Mouse (Mus musculus): ENCODE data around the gene Pld1. TPM values are rescaled to one million over a fixed set of nuclear protein-coding genes. Genes with fewer than 3 reads are reported as not detected.

Gene Pld1
- polyA plus RNA-seq, 1 experiment from 2014 or later = 7.6 TPM

- Histone ChIP-seq H3K4me2 (replicated peaks; ENCODE audit: low read depth, low read length) (no peak overlapping the region), H3K27me3 (ENCODE audit: control insufficient read depth, insufficient read depth, low read length) (no peaks in the 10 kb centered on the region), H3K4me3 (ENCODE audit: low read depth, low read length) (no peak overlapping the region), H3K36me3 (ENCODE audit: control insufficient read depth, insufficient read depth, low read length) (no peaks in the 10 kb centered on the region), H3K9me3 (ENCODE audit: control insufficient read depth, low read depth, low read length) (no peaks in the 10 kb centered on the region), H3K27ac (ENCODE audit: low read length) (no peak overlapping the region), H3K4me1 (ENCODE audit: control insufficient read depth, insufficient read depth, low read length) (no peaks in the 10 kb centered on the region), H3K9ac (replicated peaks; ENCODE audit: low read depth, low read length) (no peak overlapping the region)
- WGBS = 75% methylated on average over 4 of the region's 4 CpGs
- ATAC-seq (ENCODE audit: insufficient number of reproducible peaks, insufficient read depth, low FRiP score, low read depth) = no peak
Observed at GRCm38 (mm10) chr3:28060713-28061112, 122.2 kb downstream of the Pld1 start.

GRCm38 (mm10) chr3:28061155-28061554, 122.7 kb downstream of the Pld1 start:
- no peak overlapping the region for H3K27ac ChIP-seq (ENCODE audit: low read length)
- no peaks in the 10 kb centered on the region for H3K36me3 ChIP-seq (ENCODE audit: control insufficient read depth, insufficient read depth, low read length)
- no peaks in the 10 kb centered on the region for H3K4me1 ChIP-seq (ENCODE audit: control insufficient read depth, insufficient read depth, low read length)
- H3K9ac ChIP-seq (replicated peaks; ENCODE audit: low read depth, low read length) = no peak overlapping the region
- H3K27me3 ChIP-seq (ENCODE audit: control insufficient read depth, insufficient read depth, low read length) = no peaks in the 10 kb centered on the region
- H3K4me3 ChIP-seq (ENCODE audit: low read depth, low read length) = no peak overlapping the region
- H3K9me3 ChIP-seq (ENCODE audit: control insufficient read depth, low read depth, low read length) = no peaks in the 10 kb centered on the region
- no peak for ATAC-seq (ENCODE audit: insufficient number of reproducible peaks, insufficient read depth, low FRiP score, low read depth)
- no peak overlapping the region for H3K4me2 ChIP-seq (replicated peaks; ENCODE audit: low read depth, low read length)

- no peaks in the 10 kb centered on the region for H3K9me3 ChIP-seq (ENCODE audit: control insufficient read depth, low read depth, low read length)
- no peak overlapping the region for H3K4me3 ChIP-seq (ENCODE audit: low read depth, low read length)
- H3K4me2 ChIP-seq (replicated peaks; ENCODE audit: low read depth, low read length) = no peak overlapping the region
- WGBS = 83% methylated on average over 3 of the region's 3 CpGs
- H3K36me3 ChIP-seq (ENCODE audit: control insufficient read depth, insufficient read depth, low read length) = no peaks in the 10 kb centered on the region
- H3K9ac ChIP-seq (replicated peaks; ENCODE audit: low read depth, low read length) = no peak overlapping the region
- no peaks in the 10 kb centered on the region for H3K27me3 ChIP-seq (ENCODE audit: control insufficient read depth, insufficient read depth, low read length)
- H3K27ac ChIP-seq (ENCODE audit: low read length) = no peak overlapping the region
- ATAC-seq (ENCODE audit: insufficient number of reproducible peaks, insufficient read depth, low FRiP score, low read depth) = no peak
- no peaks in the 10 kb centered on the region for H3K4me1 ChIP-seq (ENCODE audit: control insufficient read depth, insufficient read depth, low read length)
Observed at GRCm38 (mm10) chr3:28079211-28079610, 140.7 kb downstream of the Pld1 start.

- H3K9me3 ChIP-seq (ENCODE audit: control insufficient read depth, low read depth, low read length) = no peaks in the 10 kb centered on the region
- no peak overlapping the region for H3K4me2 ChIP-seq (replicated peaks; ENCODE audit: low read depth, low read length)
- no peak overlapping the region for H3K9ac ChIP-seq (replicated peaks; ENCODE audit: low read depth, low read length)
- no peak overlapping the region for H3K27ac ChIP-seq (ENCODE audit: low read length)
- no peaks in the 10 kb centered on the region for H3K4me1 ChIP-seq (ENCODE audit: control insufficient read depth, insufficient read depth, low read length)
- no peaks in the 10 kb centered on the region for H3K27me3 ChIP-seq (ENCODE audit: control insufficient read depth, insufficient read depth, low read length)
- no peak overlapping the region for H3K4me3 ChIP-seq (ENCODE audit: low read depth, low read length)
- ATAC-seq (ENCODE audit: insufficient number of reproducible peaks, insufficient read depth, low FRiP score, low read depth) = no peak
- no peaks in the 10 kb centered on the region for H3K36me3 ChIP-seq (ENCODE audit: control insufficient read depth, insufficient read depth, low read length)
- WGBS = 97% methylated on average over 1 of the region's 1 CpGs
Observed at GRCm38 (mm10) chr3:28080116-28080515, 141.6 kb downstream of the Pld1 start.

- no peaks in the 10 kb centered on the region for H3K4me1 ChIP-seq (ENCODE audit: control insufficient read depth, insufficient read depth, low read length)
- H3K9me3 ChIP-seq (ENCODE audit: control insufficient read depth, low read depth, low read length) = no peaks in the 10 kb centered on the region
- H3K27me3 ChIP-seq (ENCODE audit: control insufficient read depth, insufficient read depth, low read length) = no peaks in the 10 kb centered on the region
- no peak overlapping the region for H3K9ac ChIP-seq (replicated peaks; ENCODE audit: low read depth, low read length)
- H3K36me3 ChIP-seq (ENCODE audit: control insufficient read depth, insufficient read depth, low read length) = no peaks in the 10 kb centered on the region
- no peak overlapping the region for H3K27ac ChIP-seq (ENCODE audit: low read length)
- 68% methylated on average over 6 of the region's 6 CpGs for WGBS
- no peak overlapping the region for H3K4me2 ChIP-seq (replicated peaks; ENCODE audit: low read depth, low read length)
- no peak for ATAC-seq (ENCODE audit: insufficient number of reproducible peaks, insufficient read depth, low FRiP score, low read depth)
- H3K4me3 ChIP-seq (ENCODE audit: low read depth, low read length) = no peak overlapping the region
Observed at GRCm38 (mm10) chr3:28081012-28081411, 142.5 kb downstream of the Pld1 start.

GRCm38 (mm10) chr3:28083218-28083617, 144.7 kb downstream of the Pld1 start:
- H3K9me3 ChIP-seq (ENCODE audit: control insufficient read depth, low read depth, low read length) = no peaks in the 10 kb centered on the region
- no peak for ATAC-seq (ENCODE audit: insufficient number of reproducible peaks, insufficient read depth, low FRiP score, low read depth)
- H3K27ac ChIP-seq (ENCODE audit: low read length) = no peak overlapping the region
- WGBS = 71% methylated on average over 3 of the region's 3 CpGs
- H3K4me3 ChIP-seq (ENCODE audit: low read depth, low read length) = no peak overlapping the region
- H3K27me3 ChIP-seq (ENCODE audit: control insufficient read depth, insufficient read depth, low read length) = no peaks in the 10 kb centered on the region
- no peak overlapping the region for H3K9ac ChIP-seq (replicated peaks; ENCODE audit: low read depth, low read length)
- no peaks in the 10 kb centered on the region for H3K36me3 ChIP-seq (ENCODE audit: control insufficient read depth, insufficient read depth, low read length)
- H3K4me2 ChIP-seq (replicated peaks; ENCODE audit: low read depth, low read length) = no peak overlapping the region
- no peaks in the 10 kb centered on the region for H3K4me1 ChIP-seq (ENCODE audit: control insufficient read depth, insufficient read depth, low read length)

GRCm38 (mm10) chr3:28084281-28084680, 145.8 kb downstream of the Pld1 start:
- Histone ChIP-seq H3K27me3 (ENCODE audit: control insufficient read depth, insufficient read depth, low read length) (no peaks in the 10 kb centered on the region), H3K9me3 (ENCODE audit: control insufficient read depth, low read depth, low read length) (no peaks in the 10 kb centered on the region), H3K9ac (replicated peaks; ENCODE audit: low read depth, low read length) (no peak overlapping the region), H3K4me2 (replicated peaks; ENCODE audit: low read depth, low read length) (no peak overlapping the region), H3K27ac (ENCODE audit: low read length) (no peak overlapping the region), H3K4me3 (ENCODE audit: low read depth, low read length) (no peak overlapping the region), H3K36me3 (ENCODE audit: control insufficient read depth, insufficient read depth, low read length) (no peaks in the 10 kb centered on the region), H3K4me1 (ENCODE audit: control insufficient read depth, insufficient read depth, low read length) (no peaks in the 10 kb centered on the region)
- ATAC-seq (ENCODE audit: insufficient number of reproducible peaks, insufficient read depth, low FRiP score, low read depth) = no peak
- WGBS = 81% methylated on average over 2 of the region's 2 CpGs

GRCm38 (mm10) chr3:28091296-28091695, 152.8 kb downstream of the Pld1 start:
- H3K4me2 ChIP-seq (replicated peaks; ENCODE audit: low read depth, low read length) = no peak overlapping the region
- no peaks in the 10 kb centered on the region for H3K9me3 ChIP-seq (ENCODE audit: control insufficient read depth, low read depth, low read length)
- no peak for ATAC-seq (ENCODE audit: insufficient number of reproducible peaks, insufficient read depth, low FRiP score, low read depth)
- 75% methylated on average over 1 of the region's 1 CpGs for WGBS
- H3K36me3 ChIP-seq (ENCODE audit: control insufficient read depth, insufficient read depth, low read length) = no peaks in the 10 kb centered on the region
- H3K9ac ChIP-seq (replicated peaks; ENCODE audit: low read depth, low read length) = no peak overlapping the region
- no peak overlapping the region for H3K27ac ChIP-seq (ENCODE audit: low read length)
- H3K27me3 ChIP-seq (ENCODE audit: control insufficient read depth, insufficient read depth, low read length) = no peaks in the 10 kb centered on the region
- no peak overlapping the region for H3K4me3 ChIP-seq (ENCODE audit: low read depth, low read length)
- H3K4me1 ChIP-seq (ENCODE audit: control insufficient read depth, insufficient read depth, low read length) = no peaks in the 10 kb centered on the region

- Histone ChIP-seq H3K27me3 (ENCODE audit: control insufficient read depth, insufficient read depth, low read length) (no peaks in the 10 kb centered on the region), H3K9me3 (ENCODE audit: control insufficient read depth, low read depth, low read length) (no peaks in the 10 kb centered on the region), H3K27ac (ENCODE audit: low read length) (no peak overlapping the region), H3K9ac (replicated peaks; ENCODE audit: low read depth, low read length) (no peak overlapping the region), H3K4me3 (ENCODE audit: low read depth, low read length) (no peak overlapping the region), H3K4me1 (ENCODE audit: control insufficient read depth, insufficient read depth, low read length) (no peaks in the 10 kb centered on the region), H3K4me2 (replicated peaks; ENCODE audit: low read depth, low read length) (no peak overlapping the region), H3K36me3 (ENCODE audit: control insufficient read depth, insufficient read depth, low read length) (no peaks in the 10 kb centered on the region)
- WGBS = 73% methylated on average over 2 of the region's 2 CpGs
- no peak for ATAC-seq (ENCODE audit: insufficient number of reproducible peaks, insufficient read depth, low FRiP score, low read depth)
Observed at GRCm38 (mm10) chr3:28091741-28092140, 153.2 kb downstream of the Pld1 start.

Data from stomach, embryonic 14.5 days (tissue).